Mouse (Mus musculus) myocyte (in vitro differentiated cells): ENCODE measurements around the gene Glb1.

Experiments
- POLR2AphosphoS2 ChIP-seq: IDR thresholded peaks from one replicate; pipeline ENCODE4 v1.6.1; 2011; ENCODE audit warnings: low read depth, control low read depth; ENCODE audit not compliant: insufficient read length
- USF1 ChIP-seq: IDR thresholded peaks from one replicate; pipeline ENCODE4 v1.6.1; 2011; ENCODE audit warnings: low read depth, mild to moderate bottlenecking, control low read depth, moderate library complexity

DNA sequence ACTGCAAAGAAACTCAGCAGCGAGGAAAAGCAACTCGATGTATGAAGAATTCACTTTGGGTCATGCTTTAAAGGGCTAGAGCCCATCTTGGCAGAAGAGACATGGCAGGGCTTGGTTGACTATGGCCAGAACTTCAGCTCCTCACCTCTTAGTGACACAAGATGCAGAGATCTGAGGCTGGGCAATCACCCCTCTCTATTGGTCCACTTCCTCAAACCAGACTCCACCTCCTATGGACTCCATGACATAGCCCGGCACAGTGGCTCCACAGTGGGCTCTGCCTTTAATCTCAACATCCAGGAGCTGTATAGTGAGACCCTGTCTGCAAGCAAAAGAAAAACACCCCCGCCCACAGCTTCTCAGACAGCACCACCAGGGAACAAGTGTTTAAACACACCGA lies 83.9 kb downstream of the Glb1 start:
- TF ChIP-seq USF1 (no peak), POLR2AphosphoS2 (no peak)
